In the genomic region with DNA sequence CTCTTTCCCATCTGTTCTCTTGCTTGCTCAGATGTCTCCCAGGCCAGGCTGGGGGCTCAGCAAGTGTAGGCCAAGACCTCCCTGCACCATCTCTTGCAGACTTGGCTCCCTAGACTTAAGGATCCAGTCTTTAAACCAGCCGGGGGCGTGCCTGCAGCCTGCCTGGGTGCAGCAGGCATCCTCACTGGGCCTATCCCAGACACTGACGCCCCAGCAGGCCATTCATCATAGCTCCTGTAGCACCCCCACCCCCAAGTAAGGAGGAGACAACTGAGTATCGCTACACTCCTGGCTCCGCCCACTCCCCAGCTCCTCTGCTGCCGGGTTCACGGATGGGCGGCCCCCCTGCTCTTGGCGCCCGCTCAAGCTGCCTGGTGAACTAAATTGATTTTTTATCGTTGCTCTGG, we compare ENCODE assay signal across 8 mouse cellular contexts.
DNase-seq lines count a peak whose midpoint lies in the region; ATAC-seq and TF ChIP-seq lines count a peak whose summit lies in the region.

No protein-coding gene starts in this region.

- under 1% methylated on average over 11 of the region's 11 CpGs for WGBS in hindbrain, postnatal 0 days
- 2% methylated on average over 11 of the region's 11 CpGs for WGBS in midbrain, embryonic 11.5 days
- under 1% methylated on average over 11 of the region's 11 CpGs for WGBS in stomach, embryonic 14.5 days

- no peaks in the 10 kb centered on the region for H3K9me3 ChIP-seq in hindbrain, postnatal 0 days (ENCODE audit: low read length)
- no peaks in the 10 kb centered on the region for H3K9me3 ChIP-seq in midbrain, embryonic 11.5 days (ENCODE audit: control insufficient read depth, low read length)
- H3K9me3 ChIP-seq in stomach, embryonic 14.5 days (ENCODE audit: control insufficient read depth, low read depth, low read length): no peaks in the 10 kb centered on the region

- H3K4me1 ChIP-seq in hindbrain, postnatal 0 days (ENCODE audit: insufficient read depth, low read length): peaks cover 12% of the 10 kb centered on the region
- peaks cover 26% of the 10 kb centered on the region for H3K4me1 ChIP-seq in midbrain, embryonic 11.5 days (ENCODE audit: control insufficient read depth, insufficient read depth, low read length)
- H3K4me1 ChIP-seq in stomach, embryonic 14.5 days (ENCODE audit: control insufficient read depth, insufficient read depth, low read length): peaks cover 34% of the 10 kb centered on the region

- ATAC-seq in activated CD4-positive, CD25-positive, alpha-beta regulatory T cell, adult 4 months: peak; percentile 57
- ATAC-seq in hindbrain, postnatal 0 days: peak; percentile 92
- ATAC-seq in midbrain, embryonic 11.5 days (ENCODE audit: low FRiP score): peak; percentile 89
- peak; percentile 80 for ATAC-seq in stomach, embryonic 14.5 days (ENCODE audit: insufficient number of reproducible peaks, insufficient read depth, low FRiP score, low read depth)

- H3K36me3 ChIP-seq in hindbrain, postnatal 0 days (ENCODE audit: insufficient read depth, low read length): no peaks in the 10 kb centered on the region
- H3K36me3 ChIP-seq in midbrain, embryonic 11.5 days (ENCODE audit: control insufficient read depth, insufficient read depth, low read length): no peaks in the 10 kb centered on the region
- H3K36me3 ChIP-seq in stomach, embryonic 14.5 days (ENCODE audit: control insufficient read depth, insufficient read depth, low read length): no peaks in the 10 kb centered on the region

- peak overlapping the region; percentile 49 for H3K4me2 ChIP-seq in hindbrain, postnatal 0 days (ENCODE audit: low read depth, low read length)
- H3K4me2 ChIP-seq in midbrain, embryonic 11.5 days: peak overlapping the region; percentile 41
- peak overlapping the region; percentile 44 for H3K4me2 ChIP-seq in stomach, embryonic 14.5 days (replicated peaks; ENCODE audit: low read depth, low read length)

- no peak overlapping the region for H3K27ac ChIP-seq in hindbrain, postnatal 0 days
- H3K27ac ChIP-seq in midbrain, embryonic 11.5 days (ENCODE audit: low read depth, low read length): peak overlapping the region; percentile 52; the same call in 1 of the 2 replicates
- peak overlapping the region; percentile 80 for H3K27ac ChIP-seq in stomach, embryonic 14.5 days (ENCODE audit: low read length)

- 0 out of 2 replicates have a peak, but pooled peaks have one; percentile 5 for TF ChIP-seq CTCF in hindbrain, postnatal 0 days (IDR thresholded peaks at IDR 0.05; ENCODE audit: low read depth)

- 0 out of 2 replicates have a peak, but pooled peaks cover 4% of the 10 kb centered on the region for H3K27me3 ChIP-seq in hindbrain, postnatal 0 days (ENCODE audit: insufficient read depth, low read length)
- no peaks in the 10 kb centered on the region for H3K27me3 ChIP-seq in midbrain, embryonic 11.5 days (ENCODE audit: control insufficient read depth, insufficient read depth, low read length)
- H3K27me3 ChIP-seq in stomach, embryonic 14.5 days (ENCODE audit: control insufficient read depth, insufficient read depth, low read length): no peaks in the 10 kb centered on the region

- H3K4me3 ChIP-seq in hindbrain, postnatal 0 days (ENCODE audit: low read length): peak overlapping the region; percentile 25
- peak overlapping the region; percentile 4; the same call in 1 of the 2 replicates for H3K4me3 ChIP-seq in midbrain, embryonic 11.5 days (ENCODE audit: low read depth, low read length)
- H3K4me3 ChIP-seq in stomach, embryonic 14.5 days (ENCODE audit: low read depth, low read length): no peak overlapping the region

- H3K9ac ChIP-seq in hindbrain, postnatal 0 days (replicated peaks; ENCODE audit: low read length): 0 out of 2 replicates have a peak overlapping the region, but pooled peaks have one; percentile 3
- H3K9ac ChIP-seq in midbrain, embryonic 11.5 days (ENCODE audit: low read length): peak overlapping the region; percentile 39
- no peak overlapping the region for H3K9ac ChIP-seq in stomach, embryonic 14.5 days (replicated peaks; ENCODE audit: low read depth, low read length)

- peak; percentile 90 for DNase-seq in embryo, embryonic 10.5 days (ENCODE audit: low spot score)
- DNase-seq in gastrocnemius, adult 8-10 months (ENCODE audit: low spot score in 2 of 2): peak; percentile 53 to 74
- peak; percentile 89 for DNase-seq in hindbrain, postnatal 0 days (ENCODE audit: low spot score)
- peak; percentile 8 to 28 for DNase-seq in left cerebral cortex, adult 18-20 months (ENCODE audit: low spot score in 2 of 2)
- peak; percentile 96 for DNase-seq in midbrain, embryonic 11.5 days (ENCODE audit: low spot score, missing footprints)
- DNase-seq in c-Kit-positive CD71-positive TER-119-positive erythroid progenitor cells, embryonic 14.5 days (ENCODE audit: low spot score): no peak
